Mouse (Mus musculus): ENCODE measurements around the gene Ralgapa2. TPM values are rescaled to one million over a fixed set of nuclear protein-coding genes. Genes with fewer than 3 reads are reported as not detected.
"Not testable (repeated sequence)": the region's sequence is repeated elsewhere in the genome, so short reads cannot be mapped to it uniquely, and the experiment has no call there.

Gene Ralgapa2
- polyA plus RNA-seq, 1 experiment from 2014 or later, result 4.9 TPM

GRCm38 (mm10) chr2:146476428-146476972, 35.6 kb downstream of the Ralgapa2 start:
- H3K4me2 ChIP-seq (replicated peaks; ENCODE audit: low read depth), result no peak overlapping the region
- H3K4me1 ChIP-seq (replicated peaks; ENCODE audit: control insufficient read depth, insufficient read depth, low read length), result no peaks in the 10 kb centered on the region
- no peak overlapping the region for H3K4me3 ChIP-seq (ENCODE audit: low read depth, low read length)
- WGBS, result 69% methylated on average over 6 of the region's 6 CpGs
- TF ChIP-seq CTCF (IDR thresholded peaks at IDR 0.05; ENCODE audit: low read depth), result no peak
- no peak overlapping the region for H3K9ac ChIP-seq (ENCODE audit: low read depth, low read length)
- H3K36me3 ChIP-seq (ENCODE audit: control insufficient read depth, insufficient read depth), result no peaks in the 10 kb centered on the region; the same call in 1 of the 2 replicates
- H3K27me3 ChIP-seq (replicated peaks; ENCODE audit: control insufficient read depth, insufficient read depth, low read length), result no peaks in the 10 kb centered on the region
- H3K27ac ChIP-seq (ENCODE audit: low read depth, low read length), result no peak overlapping the region
- no peak for ATAC-seq
- H3K9me3 ChIP-seq (ENCODE audit: control insufficient read depth), result no peaks in the 10 kb centered on the region

- no peaks in the 10 kb centered on the region for H3K27me3 ChIP-seq (replicated peaks; ENCODE audit: control insufficient read depth, insufficient read depth, low read length)
- no peak overlapping the region for H3K4me2 ChIP-seq (replicated peaks; ENCODE audit: low read depth)
- no peaks in the 10 kb centered on the region for H3K9me3 ChIP-seq (ENCODE audit: control insufficient read depth)
- no peak for TF ChIP-seq CTCF (IDR thresholded peaks at IDR 0.05; ENCODE audit: low read depth)
- H3K36me3 ChIP-seq (ENCODE audit: control insufficient read depth, insufficient read depth), result no peaks in the 10 kb centered on the region; the same call in 1 of the 2 replicates
- H3K9ac ChIP-seq (ENCODE audit: low read depth, low read length), result no peak overlapping the region
- no peak overlapping the region for H3K27ac ChIP-seq (ENCODE audit: low read depth, low read length)
- ATAC-seq, result no peak
- no peaks in the 10 kb centered on the region for H3K4me1 ChIP-seq (replicated peaks; ENCODE audit: control insufficient read depth, insufficient read depth, low read length)
- no peak overlapping the region for H3K4me3 ChIP-seq (ENCODE audit: low read depth, low read length)
Measured at GRCm38 (mm10) chr2:146476001-146476400, 36.1 kb downstream of the Ralgapa2 start.

GRCm38 (mm10) chr2:146470947-146471346, 41.2 kb downstream of the Ralgapa2 start:
- Histone ChIP-seq H3K27ac (ENCODE audit: low read depth, low read length) (no peak overlapping the region), H3K4me3 (ENCODE audit: low read depth, low read length) (no peak overlapping the region), H3K36me3 (ENCODE audit: control insufficient read depth, insufficient read depth) (no peaks in the 10 kb centered on the region), H3K27me3 (replicated peaks; ENCODE audit: control insufficient read depth, insufficient read depth, low read length) (no peaks in the 10 kb centered on the region), H3K9me3 (ENCODE audit: control insufficient read depth) (no peaks in the 10 kb centered on the region), H3K4me2 (replicated peaks; ENCODE audit: low read depth) (no peak overlapping the region), H3K4me1 (replicated peaks; ENCODE audit: control insufficient read depth, insufficient read depth, low read length) (no peaks in the 10 kb centered on the region), H3K9ac (ENCODE audit: low read depth, low read length) (no peak overlapping the region)
- 0 out of 2 replicates have a peak, but pooled peaks have one; percentile 28 for ATAC-seq
- WGBS, result 36% methylated on average over 5 of the region's 5 CpGs
- TF ChIP-seq CTCF (IDR thresholded peaks at IDR 0.05; ENCODE audit: low read depth), result no peak

GRCm38 (mm10) chr2:146469707-146470420, 42.3 kb downstream of the Ralgapa2 start:
- WGBS, result 30% methylated on average over 12 of the region's 12 CpGs
- Histone ChIP-seq H3K4me2 (replicated peaks; ENCODE audit: low read depth) (no peak overlapping the region; the same call in 1 of the 2 replicates), H3K27me3 (replicated peaks; ENCODE audit: control insufficient read depth, insufficient read depth, low read length) (no peaks in the 10 kb centered on the region), H3K9ac (ENCODE audit: low read depth, low read length) (no peak overlapping the region), H3K9me3 (ENCODE audit: control insufficient read depth) (no peaks in the 10 kb centered on the region), H3K4me1 (replicated peaks; ENCODE audit: control insufficient read depth, insufficient read depth, low read length) (no peaks in the 10 kb centered on the region), H3K36me3 (ENCODE audit: control insufficient read depth, insufficient read depth) (no peaks in the 10 kb centered on the region), H3K27ac (ENCODE audit: low read depth, low read length) (no peak overlapping the region), H3K4me3 (ENCODE audit: low read depth, low read length) (no peak overlapping the region)
- peak; percentile 93 for TF ChIP-seq CTCF (IDR thresholded peaks at IDR 0.05; ENCODE audit: low read depth)
- peak; percentile 56; the same call in 1 of the 2 replicates for ATAC-seq

- Histone ChIP-seq H3K4me2 (replicated peaks; ENCODE audit: low read depth) (no peak overlapping the region), H3K36me3 (ENCODE audit: control insufficient read depth, insufficient read depth) (no peaks in the 10 kb centered on the region), H3K9me3 (ENCODE audit: control insufficient read depth) (no peaks in the 10 kb centered on the region), H3K27ac (ENCODE audit: low read depth, low read length) (no peak overlapping the region), H3K4me3 (ENCODE audit: low read depth, low read length) (no peak overlapping the region), H3K4me1 (replicated peaks; ENCODE audit: control insufficient read depth, insufficient read depth, low read length) (no peaks in the 10 kb centered on the region), H3K27me3 (replicated peaks; ENCODE audit: control insufficient read depth, insufficient read depth, low read length) (no peaks in the 10 kb centered on the region), H3K9ac (ENCODE audit: low read depth, low read length) (no peak overlapping the region)
- no peak for TF ChIP-seq CTCF (IDR thresholded peaks at IDR 0.05; ENCODE audit: low read depth)
- 90% methylated on average over 2 of the region's 2 CpGs for WGBS
- no peak for ATAC-seq
Measured at GRCm38 (mm10) chr2:146468898-146469297, 43.2 kb downstream of the Ralgapa2 start.

- H3K9me3 ChIP-seq (ENCODE audit: control insufficient read depth), result no peaks in the 10 kb centered on the region
- WGBS, result 87% methylated on average over 4 of the region's 4 CpGs
- no peak overlapping the region for H3K27ac ChIP-seq (ENCODE audit: low read depth, low read length)
- no peaks in the 10 kb centered on the region for H3K27me3 ChIP-seq (replicated peaks; ENCODE audit: control insufficient read depth, insufficient read depth, low read length)
- H3K4me1 ChIP-seq (replicated peaks; ENCODE audit: control insufficient read depth, insufficient read depth, low read length), result no peaks in the 10 kb centered on the region
- H3K4me3 ChIP-seq (ENCODE audit: low read depth, low read length), result no peak overlapping the region
- no peak overlapping the region for H3K9ac ChIP-seq (ENCODE audit: low read depth, low read length)
- H3K4me2 ChIP-seq (replicated peaks; ENCODE audit: low read depth), result no peak overlapping the region
- no peaks in the 10 kb centered on the region for H3K36me3 ChIP-seq (ENCODE audit: control insufficient read depth, insufficient read depth)
- no peak for ATAC-seq
- TF ChIP-seq CTCF (IDR thresholded peaks at IDR 0.05; ENCODE audit: low read depth), result no peak
Measured at GRCm38 (mm10) chr2:146468016-146468415, 44.1 kb downstream of the Ralgapa2 start.

GRCm38 (mm10) chr2:146466811-146467210, 45.3 kb downstream of the Ralgapa2 start:
- H3K36me3 ChIP-seq (ENCODE audit: control insufficient read depth, insufficient read depth); H3K9me3 ChIP-seq (ENCODE audit: control insufficient read depth); H3K27me3 ChIP-seq (replicated peaks; ENCODE audit: control insufficient read depth, insufficient read depth, low read length); H3K4me2 ChIP-seq (replicated peaks; ENCODE audit: low read depth); H3K4me1 ChIP-seq (replicated peaks; ENCODE audit: control insufficient read depth, insufficient read depth, low read length); H3K27ac ChIP-seq (ENCODE audit: low read depth, low read length); H3K4me3 ChIP-seq (ENCODE audit: low read depth, low read length); ATAC-seq; H3K9ac ChIP-seq (ENCODE audit: low read depth, low read length): not testable (repeated sequence)
- 91% methylated on average over 3 of the region's 3 CpGs for WGBS
